Mouse (Mus musculus): ENCODE results near the gene Tmem44.

Gene Tmem44

GRCm38 (mm10) chr16:30552621-30553338 is 2.1 kb upstream of the Tmem44 start:
- DNase-seq (ENCODE audit: low spot score in 2 of 2), result peak in 1 of 2 experiments; percentile 50

- peak; percentile 80 to 81 for DNase-seq (ENCODE audit: low spot score in 2 of 2)
These were observed 485 bp downstream of the Tmem44 start for GRCm38 (mm10) chr16:30549966-30550747.

- no peak for DNase-seq (ENCODE audit: low spot score in 2 of 2)
These were observed 1.1 kb downstream of the Tmem44 start for GRCm38 (mm10) chr16:30549516-30549915.

GRCm38 (mm10) chr16:30548291-30548690 is 2.4 kb downstream of the Tmem44 start:
- DNase-seq (ENCODE audit: low spot score in 2 of 2), result no peak

GRCm38 (mm10) chr16:30544693-30545092 is 5.9 kb downstream of the Tmem44 start:
- no peak for DNase-seq (ENCODE audit: low spot score in 2 of 2)

- no peak for DNase-seq (ENCODE audit: low spot score in 2 of 2)
These were observed 7.3 kb downstream of the Tmem44 start for GRCm38 (mm10) chr16:30543386-30543785.

DNA sequence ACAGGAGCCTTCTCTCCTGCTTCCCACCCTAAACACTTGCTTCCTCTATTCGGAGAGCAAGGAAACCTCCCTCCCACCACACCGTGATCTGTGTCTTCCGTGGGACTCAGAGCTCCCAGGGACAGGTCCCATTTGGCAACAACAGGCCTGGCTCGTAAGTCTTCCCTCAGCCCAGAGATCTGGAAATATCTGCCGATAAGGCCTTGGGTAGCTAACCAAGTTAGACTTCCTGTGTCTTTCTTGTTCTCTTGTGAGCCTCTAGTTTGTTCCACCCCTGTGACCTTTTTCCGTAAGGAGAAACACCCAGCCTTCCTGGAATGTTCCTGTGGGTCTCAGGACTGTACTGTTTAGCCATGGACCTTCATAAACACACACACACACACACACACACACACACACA is 7.8 kb downstream of the Tmem44 start:
- no peak for DNase-seq (ENCODE audit: low spot score in 2 of 2)

- DNase-seq (ENCODE audit: low spot score in 2 of 2), result no peak
These were observed 10.3 kb downstream of the Tmem44 start for GRCm38 (mm10) chr16:30540107-30541001.

DNA sequence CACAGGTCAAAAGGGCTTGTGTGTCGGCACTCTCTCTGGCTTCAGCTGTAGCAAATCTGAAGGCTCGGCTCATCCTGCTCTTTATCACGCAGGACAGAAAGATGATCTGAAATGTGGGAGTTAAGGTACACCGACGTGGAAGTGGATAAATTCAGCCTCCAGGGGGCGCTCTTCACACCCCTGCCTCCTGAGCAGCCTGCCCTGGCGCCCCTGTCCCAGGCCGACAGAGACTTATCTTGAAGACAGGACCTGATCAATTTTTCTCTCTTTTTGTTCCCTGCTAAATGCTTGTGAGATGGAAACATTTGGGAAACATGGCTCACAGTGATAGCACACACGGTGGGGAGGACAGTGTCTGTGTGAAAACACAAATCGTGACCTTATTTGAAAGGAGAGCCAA is 11.2 kb downstream of the Tmem44 start:
- peak; percentile 27 to 76 for DNase-seq (ENCODE audit: low spot score in 2 of 2)

DNA sequence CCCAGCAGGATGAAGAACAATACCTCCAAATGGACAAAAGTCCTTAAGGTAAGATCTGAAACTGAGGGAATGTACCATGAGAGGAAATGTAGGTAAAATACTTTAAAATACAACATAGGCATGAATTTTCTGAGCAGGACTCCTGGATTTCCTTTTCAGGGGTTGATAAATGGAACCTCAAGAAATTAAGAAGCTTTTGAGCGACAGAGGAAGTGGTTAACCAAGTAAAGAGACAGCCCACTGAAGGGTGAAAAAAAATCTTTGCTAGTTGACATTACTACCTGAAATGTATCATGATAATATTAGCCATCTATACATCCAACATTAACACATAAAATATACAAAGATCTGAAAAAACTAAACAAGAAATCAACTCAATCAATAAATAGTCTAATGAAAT is 15.6 kb downstream of the Tmem44 start:
- no peak for DNase-seq (ENCODE audit: low spot score in 2 of 2)

- DNase-seq (ENCODE audit: low spot score in 2 of 2), result no peak
These were observed 17.1 kb downstream of the Tmem44 start for GRCm38 (mm10) chr16:30533592-30533991.

DNA sequence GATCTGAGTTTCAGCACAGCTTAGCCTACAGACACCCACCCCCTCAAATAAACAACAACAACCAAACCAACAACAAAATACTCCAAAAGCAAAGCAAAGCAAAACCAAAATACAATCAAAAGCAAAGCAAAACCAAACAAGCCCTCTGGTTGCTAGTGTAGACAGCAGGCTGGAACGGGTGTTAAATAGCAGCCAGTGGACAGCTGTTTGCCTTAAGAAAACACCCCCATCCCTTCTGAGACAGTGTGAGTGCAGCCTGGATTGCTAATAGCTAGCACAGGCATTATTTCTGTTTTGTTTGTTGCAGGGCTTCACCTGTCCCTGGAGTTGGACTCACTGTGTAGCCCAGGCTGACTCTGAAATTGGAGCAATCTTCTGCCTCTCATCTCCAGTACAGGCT is 17.7 kb downstream of the Tmem44 start:
- DNase-seq (ENCODE audit: low spot score in 2 of 2), result no peak

GRCm38 (mm10) chr16:30531761-30532406 is 18.8 kb downstream of the Tmem44 start:
- peak in 1 of 2 experiments; percentile 65 for DNase-seq (ENCODE audit: low spot score in 2 of 2)

DNA sequence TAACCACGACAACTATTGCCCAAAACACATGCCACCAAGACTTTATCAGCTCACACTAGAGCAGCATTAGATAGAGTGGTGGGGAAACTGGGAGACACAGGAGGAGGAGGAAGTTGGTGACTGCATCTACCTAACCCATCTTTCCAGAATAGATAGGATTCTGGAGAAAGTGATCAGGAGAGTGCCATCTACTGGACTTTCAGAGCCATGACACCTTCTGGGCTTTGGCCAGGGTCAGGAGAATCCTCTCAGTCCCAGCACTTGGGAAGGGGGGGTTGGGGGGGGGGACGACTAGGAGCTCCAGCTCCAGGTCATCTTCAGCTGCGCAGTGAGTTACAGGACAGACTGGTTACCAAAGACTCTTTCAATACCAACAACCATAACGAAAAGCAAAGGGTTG is 19.8 kb downstream of the Tmem44 start:
- DNase-seq (ENCODE audit: low spot score in 2 of 2), result no peak

DNA sequence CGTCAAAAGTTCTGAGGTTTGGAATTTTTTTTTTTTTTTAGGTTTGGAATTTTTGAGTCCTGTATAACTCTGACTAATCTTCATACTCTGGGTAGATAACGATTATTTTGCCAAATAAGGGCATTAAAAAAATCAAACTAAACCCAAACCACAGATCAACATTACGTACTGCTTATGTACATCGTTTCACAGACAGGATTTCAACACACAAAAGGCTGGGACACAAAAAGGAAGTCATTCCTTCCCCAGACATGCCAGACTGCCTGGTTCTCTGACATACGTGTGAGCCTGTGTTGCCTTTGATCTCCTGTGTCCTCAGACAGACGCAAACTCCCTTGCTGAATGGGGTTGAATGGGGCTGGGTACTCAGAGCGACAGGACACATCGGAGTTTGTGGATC is 22.3 kb downstream of the Tmem44 start:
- no peak for DNase-seq (ENCODE audit: low spot score in 2 of 2)

DNA sequence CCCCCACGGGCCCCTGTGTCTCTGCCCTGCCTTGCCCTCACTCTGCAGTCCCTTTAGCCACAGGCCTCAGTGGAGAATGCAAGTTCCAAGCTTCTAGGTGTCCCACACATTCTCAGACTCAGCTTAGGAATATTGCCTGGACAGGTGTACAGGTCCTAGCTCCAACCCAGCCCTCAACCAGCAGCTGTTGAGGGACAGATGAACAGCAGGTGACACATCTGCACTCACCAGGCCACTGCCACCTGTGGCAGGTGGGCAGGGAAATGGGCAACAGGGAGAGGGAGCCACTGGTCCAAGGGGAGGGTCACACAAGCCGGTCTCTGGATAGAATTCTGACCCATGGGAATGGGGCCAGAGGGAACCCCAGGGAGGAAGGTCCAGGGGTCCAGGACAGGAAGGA is 22.8 kb downstream of the Tmem44 start:
- DNase-seq (ENCODE audit: low spot score in 2 of 2), result no peak

- DNase-seq (ENCODE audit: low spot score in 2 of 2), result no peak
These were observed 24.9 kb downstream of the Tmem44 start for GRCm38 (mm10) chr16:30525756-30526155.

- no peak for DNase-seq (ENCODE audit: low spot score in 2 of 2)
These were observed 26.2 kb downstream of the Tmem44 start for GRCm38 (mm10) chr16:30524481-30524880.

- peak in 1 of 2 experiments; percentile 38 for DNase-seq (ENCODE audit: low spot score in 2 of 2)
These were observed 28.2 kb downstream of the Tmem44 start for GRCm38 (mm10) chr16:30522253-30522940.

DNA sequence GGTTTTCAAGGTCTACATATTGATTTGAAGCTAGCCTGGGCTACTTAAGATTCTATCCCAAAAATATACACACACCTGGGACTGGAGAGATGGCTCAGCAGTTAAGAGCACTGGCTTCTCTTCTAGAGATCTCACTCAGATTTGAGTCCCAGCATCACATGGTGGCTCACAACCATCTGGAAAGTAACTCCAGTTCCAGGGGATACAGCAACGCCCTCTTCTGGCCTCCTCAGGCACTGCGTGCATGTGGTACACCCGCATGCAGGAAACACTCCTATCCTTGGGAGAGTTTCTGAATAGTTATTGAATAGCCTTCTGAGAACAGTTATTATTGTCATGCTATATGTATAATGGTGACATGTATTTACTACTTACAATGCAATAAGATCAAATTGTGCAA is 29.5 kb downstream of the Tmem44 start:
- DNase-seq (ENCODE audit: low spot score in 2 of 2), result peak in 1 of 2 experiments; percentile 49

GRCm38 (mm10) chr16:30520361-30520823 is 30.2 kb downstream of the Tmem44 start:
- DNase-seq (ENCODE audit: low spot score in 2 of 2), result peak; percentile 74 to 90
